Mouse (Mus musculus): ENCODE measurements at regions not wholly inside any gene's neighbourhood (a gene's known extent, or its start where the extent isn't known, plus 50 kb on each side); places are given as distances from the start of the nearest gene placed in this dataset.

- DNase-seq (ENCODE audit: low read depth, low spot score), result no peak
Measured at GRCm38 (mm10) chr13:26080302-26080701, 689.7 kb downstream of the Hdgfl1 start.

GRCm38 (mm10) chr13:26079362-26079761 lies 690.6 kb downstream of the Hdgfl1 start:
- DNase-seq (ENCODE audit: low read depth, low spot score), result no peak

GRCm38 (mm10) chr13:26061322-26061721 lies 708.6 kb downstream of the Hdgfl1 start:
- no peak for DNase-seq (ENCODE audit: low read depth, low spot score)

GRCm38 (mm10) chr13:26037699-26038098 lies 732.3 kb downstream of the Hdgfl1 start:
- no peak for DNase-seq (ENCODE audit: low read depth, low spot score)

GRCm38 (mm10) chr13:26026386-26026785 lies 743.6 kb downstream of the Hdgfl1 start:
- no peak for DNase-seq (ENCODE audit: low read depth, low spot score)

- DNase-seq (ENCODE audit: low read depth, low spot score), result no peak
Measured at GRCm38 (mm10) chr13:26024696-26025095, 745.3 kb downstream of the Hdgfl1 start.

DNA sequence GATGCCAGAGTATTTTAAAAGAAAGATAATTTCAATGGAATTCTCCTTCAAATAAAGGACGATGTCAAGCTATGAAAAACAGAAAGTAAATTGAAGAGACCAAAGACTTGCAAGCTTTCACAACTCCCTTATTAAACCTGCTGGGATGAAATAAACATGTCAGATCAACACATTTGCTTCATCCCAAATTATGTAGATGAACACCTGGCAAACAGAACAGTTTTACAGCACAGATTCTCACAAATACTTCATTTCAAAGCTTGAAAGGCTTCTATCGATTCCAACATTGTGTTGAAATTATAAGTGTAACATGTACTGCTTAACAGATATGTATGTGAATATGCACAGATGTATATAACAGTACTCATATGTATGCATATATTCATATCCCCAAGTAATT lies 749.5 kb downstream of the Hdgfl1 start:
- no peak for DNase-seq (ENCODE audit: low read depth, low spot score)

DNA sequence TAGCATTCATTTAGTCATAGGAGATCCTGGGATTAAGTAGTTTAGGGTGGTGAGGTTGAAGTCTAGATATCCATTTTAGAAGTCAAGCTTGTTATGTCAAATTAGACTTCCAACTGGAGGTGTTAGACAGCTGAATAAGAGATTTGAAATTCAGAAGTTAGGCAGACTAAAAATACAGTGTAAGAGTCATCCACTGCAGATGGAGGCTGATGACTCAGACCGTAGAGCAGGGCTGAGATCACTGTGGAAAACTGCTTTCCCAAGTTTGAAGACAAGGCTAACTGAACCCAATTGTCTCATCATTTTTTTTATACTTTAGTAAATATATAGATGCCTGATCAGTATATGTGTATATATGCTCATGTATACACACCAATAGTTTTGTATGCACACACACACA lies 738.8 kb upstream of the Nrsn1 start:
- no peak for DNase-seq (ENCODE audit: low read depth, low spot score)

DNA sequence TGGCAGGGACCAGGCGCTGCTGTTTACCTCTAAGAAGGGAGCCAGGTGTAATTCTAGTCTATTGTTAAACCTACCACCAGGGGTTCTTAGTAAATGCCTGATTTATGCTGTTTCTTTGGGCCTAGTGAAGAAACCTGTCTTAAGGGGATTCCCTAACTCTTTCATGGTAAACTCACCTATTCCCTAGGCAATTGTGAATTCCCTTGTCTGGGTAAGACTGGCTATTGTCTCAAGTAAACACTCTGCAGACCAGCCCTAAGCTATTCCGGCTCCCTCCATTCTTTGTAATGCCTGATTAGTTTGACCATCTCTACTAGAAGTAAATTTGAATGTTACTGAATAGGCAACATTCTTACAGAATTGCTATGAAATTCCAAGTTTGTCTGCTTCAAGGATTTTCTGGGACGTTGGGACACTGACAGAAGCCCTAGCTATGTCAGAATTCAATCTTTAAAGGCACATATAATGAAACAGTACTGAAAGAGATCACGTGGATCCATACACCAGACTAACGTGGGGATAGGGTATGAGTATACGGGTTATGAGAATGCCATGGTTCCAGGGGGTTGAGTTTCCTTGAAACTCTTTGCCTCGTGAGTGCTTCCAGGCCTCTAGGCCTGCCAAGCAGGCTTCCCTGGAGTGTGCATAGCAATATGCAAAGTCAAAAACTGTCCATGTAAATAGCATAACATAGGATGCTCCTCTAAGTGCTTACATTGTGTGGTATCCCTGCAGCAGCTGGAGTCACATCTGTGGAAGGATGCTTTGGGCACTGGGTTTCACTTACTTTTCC lies 734.7 kb upstream of the Nrsn1 start:
- DNase-seq (ENCODE audit: low read depth, low spot score), result no peak

- no peak for DNase-seq (ENCODE audit: low read depth, low spot score)
Measured at GRCm38 (mm10) chr13:25993526-25993925, 723.2 kb upstream of the Nrsn1 start.

GRCm38 (mm10) chr13:25989067-25989756 lies 718.9 kb upstream of the Nrsn1 start:
- DNase-seq (ENCODE audit: low read depth, low spot score), result no peak

GRCm38 (mm10) chr13:25984535-25984934 lies 714.2 kb upstream of the Nrsn1 start:
- DNase-seq (ENCODE audit: low read depth, low spot score), result no peak

DNA sequence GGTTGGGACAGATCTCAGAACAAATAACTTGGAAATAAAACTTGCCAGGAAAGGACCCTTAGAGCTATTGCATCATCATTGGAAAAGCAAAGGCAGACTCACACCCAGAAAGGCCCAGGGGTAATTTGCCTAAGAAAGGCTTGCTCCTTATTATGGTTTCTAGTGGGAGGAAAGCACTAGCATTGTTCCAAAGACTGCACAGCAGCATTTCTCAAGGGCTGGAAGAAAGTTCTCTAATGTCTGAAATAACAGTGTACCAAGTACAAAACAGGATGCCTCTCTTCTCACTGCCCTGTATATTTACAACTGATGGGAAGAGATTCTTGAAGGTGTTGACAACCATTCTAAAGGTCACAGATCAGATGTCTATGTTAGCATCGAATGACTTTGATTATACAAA lies 713.4 kb upstream of the Nrsn1 start:
- no peak for DNase-seq (ENCODE audit: low read depth, low spot score)

DNA sequence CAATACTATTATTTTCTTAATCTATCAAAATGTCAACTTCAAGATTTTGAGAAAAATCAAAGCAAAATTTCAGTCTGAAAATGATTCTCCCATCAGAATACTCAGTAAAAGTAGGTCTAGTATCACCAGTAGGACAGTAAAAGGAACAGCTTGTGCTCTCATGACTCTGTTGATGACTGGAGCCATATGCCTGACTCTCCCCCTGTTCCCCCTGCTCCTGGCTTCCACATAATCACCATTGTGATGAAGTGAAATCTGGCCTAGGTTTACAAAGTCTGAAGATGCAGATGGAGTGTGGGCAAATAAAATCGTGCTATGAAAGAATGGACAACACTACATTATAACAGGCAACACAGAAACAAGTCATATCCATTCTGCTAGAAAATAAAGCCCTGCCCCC lies 708.3 kb upstream of the Nrsn1 start:
- DNase-seq (ENCODE audit: low read depth, low spot score), result no peak

GRCm38 (mm10) chr13:25958592-25958991 lies 688.3 kb upstream of the Nrsn1 start:
- no peak for DNase-seq (ENCODE audit: low read depth, low spot score)

GRCm38 (mm10) chr13:25958153-25958466 lies 687.8 kb upstream of the Nrsn1 start:
- no peak for DNase-seq (ENCODE audit: low read depth, low spot score)

- no peak for DNase-seq (ENCODE audit: low read depth, low spot score)
Measured at GRCm38 (mm10) chr13:25957451-25958152, 687.3 kb upstream of the Nrsn1 start.

DNA sequence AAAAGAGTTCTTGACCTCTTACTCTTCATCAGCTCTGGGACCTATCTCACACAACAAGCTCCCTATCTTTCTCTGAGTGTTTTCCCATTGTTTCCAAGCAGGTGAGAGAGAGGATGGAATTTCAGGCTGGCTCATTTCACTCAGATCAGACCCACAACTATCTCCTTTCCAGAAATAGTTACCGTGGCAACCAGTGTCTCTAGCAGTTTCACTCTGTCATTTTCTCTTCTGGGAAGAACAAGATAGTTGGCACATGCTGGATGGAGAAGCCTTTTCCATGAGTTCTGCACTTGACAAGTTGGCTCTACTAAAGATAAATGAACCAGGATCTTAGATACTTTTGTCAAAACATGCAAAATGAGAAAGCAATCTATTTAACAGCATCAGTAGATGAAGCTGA lies 667.3 kb upstream of the Nrsn1 start:
- DNase-seq (ENCODE audit: low read depth, low spot score), result no peak

GRCm38 (mm10) chr13:25933783-25934182 lies 663.5 kb upstream of the Nrsn1 start:
- DNase-seq (ENCODE audit: low read depth, low spot score), result no peak

DNA sequence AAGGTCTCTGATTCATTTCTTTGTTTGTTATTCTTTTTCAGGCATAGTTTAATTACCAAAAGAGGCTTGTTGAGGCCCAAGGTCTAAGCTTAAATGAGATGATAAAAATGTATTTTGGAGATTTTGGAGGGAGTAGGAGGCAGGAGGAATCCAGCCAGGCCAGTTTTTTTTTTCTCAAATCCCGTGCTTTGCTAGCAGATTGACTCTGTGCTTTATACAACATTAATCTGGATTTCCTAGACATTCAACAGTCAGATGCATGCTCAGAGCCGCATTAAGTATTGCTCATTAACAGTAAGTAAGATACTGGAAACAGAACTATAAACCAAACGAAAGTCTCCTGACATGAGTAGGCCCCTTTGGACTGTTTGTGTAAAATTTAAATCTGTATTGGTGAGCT lies 662.9 kb upstream of the Nrsn1 start:
- no peak for DNase-seq (ENCODE audit: low read depth, low spot score)

DNA sequence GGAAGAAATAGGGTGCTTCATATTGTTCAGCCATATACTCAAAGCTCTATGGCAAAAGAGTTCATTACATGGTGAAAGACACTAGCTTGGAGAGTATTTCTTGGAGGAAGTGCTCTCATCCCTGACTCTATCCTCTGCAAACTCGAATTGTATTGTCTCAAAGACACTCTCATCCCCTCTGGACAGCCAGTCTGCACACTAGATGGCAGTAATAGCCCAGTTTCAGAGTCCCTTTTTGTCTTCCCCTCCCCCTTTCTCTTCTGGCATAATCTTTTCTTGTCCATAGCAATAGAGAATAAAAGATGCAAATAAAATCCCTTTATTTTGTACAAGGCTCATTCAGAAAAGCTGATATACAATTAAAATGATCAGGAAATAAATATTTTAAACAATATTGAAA lies 662.5 kb upstream of the Nrsn1 start:
- no peak for DNase-seq (ENCODE audit: low read depth, low spot score)

DNA sequence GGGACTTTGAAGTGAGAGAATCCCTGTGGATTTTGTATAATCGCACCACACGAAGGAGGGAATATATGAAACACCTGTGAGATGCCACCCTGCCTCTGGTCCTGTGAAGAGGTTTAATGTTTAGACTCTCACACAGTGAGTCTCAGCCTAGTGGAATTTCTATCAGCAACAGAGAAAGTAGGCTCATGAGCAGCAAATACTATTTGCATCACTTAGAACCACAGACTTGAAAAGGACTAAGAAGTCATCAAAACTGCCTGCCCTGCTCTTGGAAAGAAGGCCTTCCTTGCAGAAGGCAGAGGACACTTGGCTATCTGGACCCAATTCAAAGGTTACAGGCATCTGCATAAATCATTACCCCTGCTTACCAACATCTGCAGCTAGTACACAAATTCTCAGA lies 662.1 kb upstream of the Nrsn1 start:
- no peak for DNase-seq (ENCODE audit: low read depth, low spot score)

DNA sequence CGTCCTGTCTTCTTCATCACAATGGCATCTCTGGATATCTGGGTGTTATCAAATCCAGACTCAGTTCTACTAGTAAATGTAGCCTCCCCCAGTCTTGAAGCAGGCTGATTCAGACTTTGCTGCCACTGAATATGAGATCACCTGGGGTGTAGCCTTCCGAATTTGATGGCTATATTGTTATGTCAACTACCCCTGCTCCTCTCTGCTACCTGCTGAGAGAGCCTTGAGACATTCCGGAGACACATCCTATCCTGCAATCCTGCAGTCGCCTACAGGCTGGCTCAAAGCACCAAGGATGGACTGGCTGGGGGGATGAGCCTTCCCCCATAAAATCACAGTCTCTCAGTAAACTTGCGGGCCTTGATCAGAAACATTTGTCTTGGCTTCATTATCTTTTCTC lies 655.4 kb upstream of the Nrsn1 start:
- DNase-seq (ENCODE audit: low read depth, low spot score), result no peak

All from CD4-positive, CD25-positive, alpha-beta regulatory T cell, adult 2 months (primary cell).